Comparison of ENCODE assay signal across 9 mouse cellular contexts in genomic region chr11:113927231-113927630, GRCm38 (mm10).
DNase-seq lines count a peak whose midpoint lies in the region; ATAC-seq lines count a peak whose summit lies in the region.
"Had no signal": no experiment of that assay in that cellular context is flagged by ENCODE, and none has a peak within 500 bp of the region (broad histone marks: within the 10 kb centered on the region; RNA-seq: fewer than 3 reads in every experiment).

No protein-coding gene starts in this region.

- H3K27ac ChIP-seq in hindbrain, embryonic 14.5 days = no peak overlapping the region
- H3K27ac ChIP-seq: heart, adult 2 months had no signal

- H3K4me1 ChIP-seq in hindbrain, embryonic 14.5 days (replicated peaks; ENCODE audit: control insufficient read depth, insufficient read depth, low read length) = peaks cover 40% of the 10 kb centered on the region

- H3K36me3 ChIP-seq in hindbrain, embryonic 14.5 days (replicated peaks; ENCODE audit: control insufficient read depth, insufficient read depth) = no peaks in the 10 kb centered on the region

- no peak overlapping the region for H3K4me2 ChIP-seq in hindbrain, embryonic 14.5 days (replicated peaks)

- WGBS in hindbrain, embryonic 14.5 days = 82% methylated on average over 11 of the region's 11 CpGs

- H3K27me3 ChIP-seq in hindbrain, embryonic 14.5 days (ENCODE audit: control insufficient read depth, insufficient read depth, low read length) = no peaks in the 10 kb centered on the region

- no peaks in the 10 kb centered on the region for H3K9me3 ChIP-seq in hindbrain, embryonic 14.5 days (ENCODE audit: control insufficient read depth, low read length)

- H3K9ac ChIP-seq in hindbrain, embryonic 14.5 days = no peak overlapping the region

- no peak overlapping the region for H3K4me3 ChIP-seq in hindbrain, embryonic 14.5 days (replicated peaks; ENCODE audit: low read length)
- H3K4me3 ChIP-seq: heart, adult 2 months had no signal

- DNase-seq in lung, postnatal 10 days = peak; percentile 62
- DNase-seq in lung, postnatal 25 days (ENCODE audit: low spot score) = no peak
- peak; percentile 95 for DNase-seq in layer of hippocampus, adult 9-11 months
- DNase-seq in right cerebral cortex, postnatal 25 days = peak; percentile 86
- DNase-seq in spleen, adult 18-20 months = no peak
- DNase-seq in hindbrain, embryonic 14.5 days (ENCODE audit: low spot score) = no peak
- no peak for DNase-seq in spleen, postnatal 14 days (ENCODE audit: low spot score in 2 of 2)

- ATAC-seq in frontal cortex, adult (ENCODE audit: low TSS enrichment) = peak; percentile 88
- ATAC-seq in hindbrain, embryonic 14.5 days (ENCODE audit: low FRiP score) = no peak

Comparison
In these comparisons a context has a peak if more than half of its experiments do, and no peak if none do; other contexts are left out.
1. DNase-seq: peak in lung, postnatal 10 days (single experiment), layer of hippocampus, adult 9-11 months (single experiment) and right cerebral cortex, postnatal 25 days (single experiment); none in lung, postnatal 25 days (single experiment), spleen, adult 18-20 months (0 of 2), hindbrain, embryonic 14.5 days (single experiment) and spleen, postnatal 14 days (0 of 2).